ENCODE assay signal across 8 mouse cellular contexts in genomic region chr5:135169479-135169878, GRCm38 (mm10). TPM values are rescaled to one million over a fixed set of nuclear protein-coding genes. Genes with fewer than 3 reads are reported as not detected.
DNase-seq lines count a peak whose midpoint lies in the region; ATAC-seq and TF ChIP-seq lines count a peak whose summit lies in the region.

No protein-coding gene starts in this region.

- peaks cover 36% of the 10 kb centered on the region for H3K36me3 ChIP-seq in heart, embryonic 13.5 days
- H3K36me3 ChIP-seq in G1E (replicated peaks) = peaks cover 50% of the 10 kb centered on the region
- peaks cover 34% of the 10 kb centered on the region for H3K36me3 ChIP-seq in heart, postnatal 0 days (replicated peaks; ENCODE audit: control insufficient read depth, insufficient read depth, low read length)
- H3K36me3 ChIP-seq in midbrain, embryonic 11.5 days (ENCODE audit: control insufficient read depth, insufficient read depth, low read length) = peaks cover 5% of the 10 kb centered on the region; the same call in 1 of the 2 replicates

- no peak for TF ChIP-seq EP300 in heart, postnatal 0 days (IDR thresholded peaks at IDR 0.05; ENCODE audit: low read depth)

- H3K4me1 ChIP-seq in heart, embryonic 13.5 days = peaks cover 16% of the 10 kb centered on the region
- peaks cover 34% of the 10 kb centered on the region for H3K4me1 ChIP-seq in G1E (ENCODE audit: insufficient read depth, low read depth, low read length)
- peaks cover 8% of the 10 kb centered on the region for H3K4me1 ChIP-seq in heart, postnatal 0 days (ENCODE audit: control insufficient read depth, insufficient read depth)
- 0 out of 2 replicates have a peak, but pooled peaks cover 4% of the 10 kb centered on the region for H3K4me1 ChIP-seq in midbrain, embryonic 11.5 days (ENCODE audit: control insufficient read depth, insufficient read depth, low read length)

- intact Hi-C loops in heart, postnatal 25 days (cut with DNase I) = loop anchor here (1.0 kb wide), 1 partner anchor 17 kb away; no protein-coding TSS in a partner anchor

- H3K27me3 ChIP-seq in heart, embryonic 13.5 days (replicated peaks) = no peaks in the 10 kb centered on the region
- H3K27me3 ChIP-seq in G1E (ENCODE audit: insufficient read depth, low read length) = no peaks in the 10 kb centered on the region
- H3K27me3 ChIP-seq in heart, postnatal 0 days (ENCODE audit: control insufficient read depth, insufficient read depth, low read length) = no peaks in the 10 kb centered on the region
- H3K27me3 ChIP-seq in midbrain, embryonic 11.5 days (ENCODE audit: control insufficient read depth, insufficient read depth, low read length) = no peaks in the 10 kb centered on the region

- no peaks in the 10 kb centered on the region for H3K9me3 ChIP-seq in heart, embryonic 13.5 days
- no peaks in the 10 kb centered on the region for H3K9me3 ChIP-seq in G1E (replicated peaks)
- no peaks in the 10 kb centered on the region for H3K9me3 ChIP-seq in heart, postnatal 0 days (replicated peaks; ENCODE audit: control insufficient read depth, low read length)
- no peaks in the 10 kb centered on the region for H3K9me3 ChIP-seq in midbrain, embryonic 11.5 days (ENCODE audit: control insufficient read depth, low read length)

- 86% methylated on average over 5 of the region's 5 CpGs for WGBS in heart, embryonic 13.5 days
- WGBS in heart, postnatal 0 days = 85% methylated on average over 5 of the region's 5 CpGs
- 93% methylated on average over 5 of the region's 5 CpGs for WGBS in midbrain, embryonic 11.5 days

- H3K9ac ChIP-seq in heart, embryonic 13.5 days = peak overlapping the region; percentile 93
- peak overlapping the region; percentile 88 for H3K9ac ChIP-seq in heart, postnatal 0 days (replicated peaks; ENCODE audit: low read depth, low read length)
- peak overlapping the region; percentile 87 for H3K9ac ChIP-seq in midbrain, embryonic 11.5 days (ENCODE audit: low read length)

- TF ChIP-seq CTCF in G1E (IDR thresholded peaks at IDR 0.05; ENCODE audit: low read depth, low read length) = no peak
- TF ChIP-seq CTCF in heart, postnatal 0 days (IDR thresholded peaks at IDR 0.05; ENCODE audit: low read depth) = no peak

- H3K4me2 ChIP-seq in heart, embryonic 13.5 days = peak overlapping the region; percentile 96
- peak overlapping the region; percentile 76 for H3K4me2 ChIP-seq in heart, postnatal 0 days (ENCODE audit: low read depth, low read length)
- peak overlapping the region; percentile 92 for H3K4me2 ChIP-seq in midbrain, embryonic 11.5 days

- peak overlapping the region; percentile 77 for H3K4me3 ChIP-seq in heart, embryonic 13.5 days
- peak overlapping the region; percentile 80 for H3K4me3 ChIP-seq in G1E (ENCODE audit: low read depth, low read length)
- H3K4me3 ChIP-seq in heart, postnatal 0 days (ENCODE audit: low read depth, low read length) = peak overlapping the region; percentile 79
- H3K4me3 ChIP-seq in midbrain, embryonic 11.5 days (ENCODE audit: low read depth, low read length) = peak overlapping the region; percentile 73

- ATAC-seq in heart, embryonic 13.5 days (ENCODE audit: extremely low read depth, insufficient number of reproducible peaks, low FRiP score, low TSS enrichment) = no peak
- ATAC-seq in G1E (ENCODE audit: extremely low read depth, insufficient number of reproducible peaks, low FRiP score, poor library complexity, severe bottlenecking) = no peak
- ATAC-seq in heart, postnatal 0 days (ENCODE audit: insufficient read depth, low read depth) = no peak
- no peak for ATAC-seq in midbrain, embryonic 11.5 days (ENCODE audit: low FRiP score)

- H3K27ac ChIP-seq in heart, embryonic 13.5 days (replicated peaks) = peak overlapping the region; percentile 97; the same call in 1 of the 2 replicates
- H3K27ac ChIP-seq in heart, postnatal 0 days (ENCODE audit: low read depth) = peak overlapping the region; percentile 98
- no peak overlapping the region for H3K27ac ChIP-seq in midbrain, embryonic 11.5 days (ENCODE audit: low read depth, low read length)

- no peak for DNase-seq in heart, postnatal 25 days (ENCODE audit: low spot score)
- no peak for DNase-seq in G1E (ENCODE audit: low spot score)
- no peak for DNase-seq in heart, postnatal 0 days (ENCODE audit: low spot score)
- DNase-seq in midbrain, embryonic 11.5 days (ENCODE audit: low spot score, missing footprints) = no peak
- DNase-seq in layer of hippocampus, adult 11-12 months (ENCODE audit: low spot score) = no peak
- no peak for DNase-seq in embryo, embryonic 9.5 days (ENCODE audit: extremely low spot score)
- DNase-seq in thymus, postnatal 10 days (ENCODE audit: low spot score in 2 of 2) = no peak

RNA-seq across cellular contexts. Expression of gene Bcl7b, which starts 1.4 kb away (rescaled TPM):
- 33.7 and 38.0 TPM in 2 replicates for polyA plus RNA-seq in heart, embryonic 13.5 days (2015; fragmentation: Nextera tagmentation; extraction: Ambion mirVana)
- 10 to 100 TPM; 35.1 to 35.2 TPM for total RNA-seq in heart, postnatal 25 days (2021)
- total RNA-seq in G1E (2014; fragmentation: Nextera tagmentation) (33.6 and 54.5 TPM in 2 replicates), G1E (2017) (23.5 and 27.9 TPM in 2 replicates)
- polyA plus RNA-seq in G1E (2012) = 51.1 and 52.4 TPM in 2 replicates
- total RNA-seq in heart, postnatal 0 days (2014; rRNA removed; ENCODE audit: low replicate concordance) = 10.6 and 23.2 TPM in 2 replicates
- polyA plus RNA-seq in heart, postnatal 0 days (2015; fragmentation: Nextera tagmentation; extraction: Ambion mirVana) = 51.8 and 54.5 TPM in 2 replicates
- polyA plus RNA-seq in midbrain, embryonic 11.5 days (2014; fragmentation: Nextera tagmentation; extraction: Ambion mirVana) = 39.2 and 42.6 TPM in 2 replicates

RNA-seq across cellular contexts. Expression of gene Baz1b, which starts 17.6 kb away (rescaled TPM):
- 21.9 and 24.4 TPM in 2 replicates for polyA plus RNA-seq in heart, embryonic 13.5 days (2015; fragmentation: Nextera tagmentation; extraction: Ambion mirVana)
- total RNA-seq in heart, postnatal 25 days (2021) = 10 to 100 TPM; 38.2 to 45.3 TPM
- 223 and 232 TPM in 2 replicates for total RNA-seq in G1E (2014; fragmentation: Nextera tagmentation)
- total RNA-seq in G1E (2017) = 159 and 187 TPM in 2 replicates
- polyA plus RNA-seq in G1E (2012) = 65.7 and 67.9 TPM in 2 replicates
- total RNA-seq in heart, postnatal 0 days (2014; rRNA removed; ENCODE audit: low replicate concordance) = 21.3 and 30.0 TPM in 2 replicates
- polyA plus RNA-seq in heart, postnatal 0 days (2015; fragmentation: Nextera tagmentation; extraction: Ambion mirVana) = 11.9 and 13.1 TPM in 2 replicates
- polyA plus RNA-seq in midbrain, embryonic 11.5 days (2014; fragmentation: Nextera tagmentation; extraction: Ambion mirVana) = 57.7 and 60.6 TPM in 2 replicates

RNA-seq across cellular contexts. Expression of gene Tbl2, which starts 20.0 kb away (rescaled TPM):
- 18.0 and 18.1 TPM in 2 replicates for polyA plus RNA-seq in heart, embryonic 13.5 days (2015; fragmentation: Nextera tagmentation; extraction: Ambion mirVana)
- total RNA-seq in heart, postnatal 25 days (2021) = 10 to 100 TPM; 11.2 to 14.6 TPM
- total RNA-seq in G1E (2014; fragmentation: Nextera tagmentation) (27.9 and 37.2 TPM in 2 replicates), G1E (2017) (21.5 and 25.1 TPM in 2 replicates)
- polyA plus RNA-seq in G1E (2012) = 18.2 and 22.5 TPM in 2 replicates
- total RNA-seq in heart, postnatal 0 days (2014; rRNA removed; ENCODE audit: low replicate concordance) = 30.0 and 66.2 TPM in 2 replicates
- 10.4 and 11.3 TPM in 2 replicates for polyA plus RNA-seq in heart, postnatal 0 days (2015; fragmentation: Nextera tagmentation; extraction: Ambion mirVana)
- 20.1 and 21.2 TPM in 2 replicates for polyA plus RNA-seq in midbrain, embryonic 11.5 days (2014; fragmentation: Nextera tagmentation; extraction: Ambion mirVana)
